Mouse (Mus musculus): ENCODE results near the gene Clk2.
"Not testable (repeated sequence)": the region's sequence is repeated elsewhere in the genome, so short reads cannot be mapped to it uniquely, and the experiment has no call there.

Gene Clk2

GRCm38 (mm10) chr3:89190436-89190835, 25.8 kb downstream of the Clk2 start:
- no peak for DNase-seq (ENCODE audit: inconsistent ontology term)

- DNase-seq (ENCODE audit: inconsistent ontology term) = no peak
These were observed 28.8 kb downstream of the Clk2 start for GRCm38 (mm10) chr3:89193351-89193750.

GRCm38 (mm10) chr3:89193853-89194252, 29.3 kb downstream of the Clk2 start:
- no peak for DNase-seq (ENCODE audit: inconsistent ontology term)

- peak; percentile 97 for DNase-seq (ENCODE audit: inconsistent ontology term)
These were observed 31.6 kb downstream of the Clk2 start for GRCm38 (mm10) chr3:89195979-89196877.

- no peak for DNase-seq (ENCODE audit: inconsistent ontology term)
These were observed 35.2 kb downstream of the Clk2 start for GRCm38 (mm10) chr3:89199839-89200238.

GRCm38 (mm10) chr3:89202253-89203141, 37.9 kb downstream of the Clk2 start, which contains the start of gene Gba:
Gba (plus strand) TSS chr3:89202928.
- DNase-seq (ENCODE audit: inconsistent ontology term) = peak; percentile 90

GRCm38 (mm10) chr3:89203142-89203514, 38.5 kb downstream of the Clk2 start:
- DNase-seq (ENCODE audit: inconsistent ontology term) = no peak

- DNase-seq (ENCODE audit: inconsistent ontology term) = no peak
These were observed 41.5 kb downstream of the Clk2 start for GRCm38 (mm10) chr3:89206079-89206478.

GRCm38 (mm10) chr3:89206695-89207094, 42.1 kb downstream of the Clk2 start:
- no peak for DNase-seq (ENCODE audit: inconsistent ontology term)

- DNase-seq (ENCODE audit: inconsistent ontology term) = no peak
These were observed 43.6 kb downstream of the Clk2 start for GRCm38 (mm10) chr3:89208075-89208657.

- no peak for DNase-seq (ENCODE audit: inconsistent ontology term)
These were observed 44.1 kb downstream of the Clk2 start for GRCm38 (mm10) chr3:89208736-89209135.

- DNase-seq (ENCODE audit: inconsistent ontology term) = no peak
These were observed 45.1 kb downstream of the Clk2 start for GRCm38 (mm10) chr3:89209731-89210130.

GRCm38 (mm10) chr3:89210162-89210561, 45.6 kb downstream of the Clk2 start:
- DNase-seq (ENCODE audit: inconsistent ontology term) = no peak

- DNase-seq (ENCODE audit: inconsistent ontology term) = no peak
These were observed 46.1 kb downstream of the Clk2 start for GRCm38 (mm10) chr3:89210731-89211130.

GRCm38 (mm10) chr3:89213803-89214530, 49.4 kb downstream of the Clk2 start:
- peak; percentile 98 for DNase-seq (ENCODE audit: inconsistent ontology term)

GRCm38 (mm10) chr3:89214681-89215411, 50.3 kb downstream of the Clk2 start, which contains the start of gene Thbs3:
Thbs3 (plus strand) TSS chr3:89215180.
- DNase-seq (ENCODE audit: inconsistent ontology term) = peak; percentile 50

GRCm38 (mm10) chr3:89215853-89216252, 51.3 kb downstream of the Clk2 start:
- peak; percentile 78 for DNase-seq (ENCODE audit: inconsistent ontology term)

GRCm38 (mm10) chr3:89216407-89216806, 51.8 kb downstream of the Clk2 start:
- not testable (repeated sequence) for DNase-seq (ENCODE audit: inconsistent ontology term)

GRCm38 (mm10) chr3:89218271-89218670, 53.7 kb downstream of the Clk2 start:
- no peak for DNase-seq (ENCODE audit: inconsistent ontology term)

- DNase-seq (ENCODE audit: inconsistent ontology term) = no peak
These were observed 55.0 kb downstream of the Clk2 start for GRCm38 (mm10) chr3:89219546-89219945.

- DNase-seq (ENCODE audit: inconsistent ontology term) = no peak
These were observed 56.6 kb downstream of the Clk2 start for GRCm38 (mm10) chr3:89221167-89221566.
